Mouse (Mus musculus) cerebellum, adult 11-12 months (tissue): Measurements from ENCODE around the gene Gm9745.
"Not testable (repeated sequence)": the region's sequence is repeated elsewhere in the genome, so short reads cannot be mapped to it uniquely, and the experiment has no call there.

Source experiments
- DNase-seq: peaks from one replicate; pipeline ENCODE4 v3.0.0; 2022

The Gm9745 gene

GRCm38 (mm10) chr13:8948131-8948530, at the start of gene Gm9745:
Gene Gm9745, minus strand, starts transcription at chr13:8948231.
- not testable (repeated sequence) for DNase-seq

- peak; percentile 10 for DNase-seq
Measured at GRCm38 (mm10) chr13:8997221-8997620, 49.2 kb upstream of the Gm9745 start.

GRCm38 (mm10) chr13:8995990-8996786, 48.2 kb upstream of the Gm9745 start, which contains the start of gene Gtpbp4:
Gene Gtpbp4, minus strand, starts transcription at chr13:8996083.
- peak; percentile 98 for DNase-seq

GRCm38 (mm10) chr13:8995159-8995989, 47.3 kb upstream of the Gm9745 start:
- no peak for DNase-seq

- DNase-seq = no peak
Measured at GRCm38 (mm10) chr13:8992231-8992630, 44.2 kb upstream of the Gm9745 start.

GRCm38 (mm10) chr13:8972972-8973371, 24.9 kb upstream of the Gm9745 start:
- no peak for DNase-seq

- DNase-seq = no peak
Measured at GRCm38 (mm10) chr13:8972369-8972768, 24.3 kb upstream of the Gm9745 start.

- no peak for DNase-seq
Measured at GRCm38 (mm10) chr13:8967742-8968141, 19.7 kb upstream of the Gm9745 start.

GRCm38 (mm10) chr13:8965224-8965623, 17.2 kb upstream of the Gm9745 start:
- no peak for DNase-seq

- DNase-seq = not testable (repeated sequence)
Measured at GRCm38 (mm10) chr13:8962266-8962665, 14.2 kb upstream of the Gm9745 start.

- not testable (repeated sequence) for DNase-seq
Measured at GRCm38 (mm10) chr13:8961128-8961888, 13.3 kb upstream of the Gm9745 start.

GRCm38 (mm10) chr13:8959554-8959953, 11.5 kb upstream of the Gm9745 start:
- not testable (repeated sequence) for DNase-seq

- DNase-seq = not testable (repeated sequence)
Measured at GRCm38 (mm10) chr13:8959058-8959457, 11.0 kb upstream of the Gm9745 start.

GRCm38 (mm10) chr13:8956873-8957272, 8.8 kb upstream of the Gm9745 start:
- not testable (repeated sequence) for DNase-seq

- not testable (repeated sequence) for DNase-seq
Measured at GRCm38 (mm10) chr13:8955127-8955526, 7.1 kb upstream of the Gm9745 start.

- DNase-seq = not testable (repeated sequence)
Measured at GRCm38 (mm10) chr13:8952563-8952962, 4.5 kb upstream of the Gm9745 start, which contains the start of gene Idi2. Gene Idi2, plus strand, starts transcription at chr13:8952863.

- not testable (repeated sequence) for DNase-seq
Measured at GRCm38 (mm10) chr13:8943828-8944227, 4.2 kb downstream of the Gm9745 start.

- not testable (repeated sequence) for DNase-seq
Measured at GRCm38 (mm10) chr13:8941701-8942100, 6.3 kb downstream of the Gm9745 start.

- not testable (repeated sequence) for DNase-seq
Measured at GRCm38 (mm10) chr13:8941110-8941509, 6.9 kb downstream of the Gm9745 start.

GRCm38 (mm10) chr13:8937611-8938140, 10.4 kb downstream of the Gm9745 start:
- not testable (repeated sequence) for DNase-seq

GRCm38 (mm10) chr13:8933499-8933898, 14.5 kb downstream of the Gm9745 start:
- no peak for DNase-seq

GRCm38 (mm10) chr13:8913890-8914289, 34.1 kb downstream of the Gm9745 start:
- not testable (repeated sequence) for DNase-seq
